Mouse (Mus musculus): Measurements from ENCODE around the gene Cd3eap. TPM values are rescaled to one million over a fixed set of nuclear protein-coding genes. Genes with fewer than 3 reads are reported as not detected.
A peak's percentile ranks its signal among the peaks of the same experiment; 100 is the strongest.

Cd3eap gene
- total RNA-seq, 2 experiments from 2014 or later, result 20.3 to 39.9 TPM

GRCm38 (mm10) chr7:19337122-19337521, 22.2 kb downstream of the Cd3eap start:
- no peak for ATAC-seq (replicated peaks; ENCODE audit: poor library complexity, severe bottlenecking)

GRCm38 (mm10) chr7:19335583-19335982, 23.7 kb downstream of the Cd3eap start:
- peak; percentile 69 for ATAC-seq (replicated peaks; ENCODE audit: poor library complexity, severe bottlenecking)

- peak; percentile 54 for ATAC-seq (replicated peaks; ENCODE audit: poor library complexity, severe bottlenecking)
Measured at GRCm38 (mm10) chr7:19332709-19333352, 26.5 kb downstream of the Cd3eap start.

- no peak for ATAC-seq (replicated peaks; ENCODE audit: poor library complexity, severe bottlenecking)
Measured at GRCm38 (mm10) chr7:19331910-19332309, 27.4 kb downstream of the Cd3eap start.

GRCm38 (mm10) chr7:19328425-19328824, 30.9 kb downstream of the Cd3eap start:
- no peak for ATAC-seq (replicated peaks; ENCODE audit: poor library complexity, severe bottlenecking)

GRCm38 (mm10) chr7:19327782-19328181, 31.5 kb downstream of the Cd3eap start:
- no peak for ATAC-seq (replicated peaks; ENCODE audit: poor library complexity, severe bottlenecking)

- ATAC-seq (replicated peaks; ENCODE audit: poor library complexity, severe bottlenecking), result peak; percentile 75
Measured at GRCm38 (mm10) chr7:19327128-19327527, 32.2 kb downstream of the Cd3eap start.

- peak; percentile 51 for ATAC-seq (replicated peaks; ENCODE audit: poor library complexity, severe bottlenecking)
Measured at GRCm38 (mm10) chr7:19326359-19326758, 32.9 kb downstream of the Cd3eap start.

GRCm38 (mm10) chr7:19325262-19326199, 33.8 kb downstream of the Cd3eap start:
- ATAC-seq (replicated peaks; ENCODE audit: poor library complexity, severe bottlenecking), result peak; percentile 64

- no peak for ATAC-seq (replicated peaks; ENCODE audit: poor library complexity, severe bottlenecking)
Measured at GRCm38 (mm10) chr7:19324221-19324620, 35.1 kb downstream of the Cd3eap start.

GRCm38 (mm10) chr7:19322489-19322888, 36.8 kb downstream of the Cd3eap start:
- ATAC-seq (replicated peaks; ENCODE audit: poor library complexity, severe bottlenecking), result no peak

- peak; percentile 48 for ATAC-seq (replicated peaks; ENCODE audit: poor library complexity, severe bottlenecking)
Measured at GRCm38 (mm10) chr7:19321464-19321863, 37.8 kb downstream of the Cd3eap start.

GRCm38 (mm10) chr7:19320637-19321036, 38.6 kb downstream of the Cd3eap start:
- ATAC-seq (replicated peaks; ENCODE audit: poor library complexity, severe bottlenecking), result no peak

- peak; percentile 71 for ATAC-seq (replicated peaks; ENCODE audit: poor library complexity, severe bottlenecking)
Measured at GRCm38 (mm10) chr7:19319906-19320305, 39.4 kb downstream of the Cd3eap start.

GRCm38 (mm10) chr7:19319458-19319857, 39.8 kb downstream of the Cd3eap start:
- ATAC-seq (replicated peaks; ENCODE audit: poor library complexity, severe bottlenecking), result peak; percentile 4; the same call in 1 of the 2 replicates

GRCm38 (mm10) chr7:19318676-19319075, 40.6 kb downstream of the Cd3eap start:
- no peak for ATAC-seq (replicated peaks; ENCODE audit: poor library complexity, severe bottlenecking)

- no peak for ATAC-seq (replicated peaks; ENCODE audit: poor library complexity, severe bottlenecking)
Measured at GRCm38 (mm10) chr7:19318201-19318600, 41.1 kb downstream of the Cd3eap start.

GRCm38 (mm10) chr7:19316451-19317161, 42.7 kb downstream of the Cd3eap start:
- peak; percentile 71 for ATAC-seq (replicated peaks; ENCODE audit: poor library complexity, severe bottlenecking)

GRCm38 (mm10) chr7:19314033-19314432, 45.2 kb downstream of the Cd3eap start:
- no peak for ATAC-seq (replicated peaks; ENCODE audit: poor library complexity, severe bottlenecking)

GRCm38 (mm10) chr7:19311991-19312390, 47.3 kb downstream of the Cd3eap start:
- ATAC-seq (replicated peaks; ENCODE audit: poor library complexity, severe bottlenecking), result no peak
